Mouse (Mus musculus): ENCODE results near the gene Strada. TPM values are rescaled to one million over a fixed set of nuclear protein-coding genes. Genes with fewer than 3 reads are reported as not detected.
"Not testable (repeated sequence)": the region's sequence is repeated elsewhere in the genome, so short reads cannot be mapped to it uniquely, and the experiment has no call there.

Strada gene
- 10 to 100 TPM; 10.5 to 10.9 TPM for total RNA-seq (2021)
- long read RNA-seq, experiment 1, partial matches to known transcripts = 0 of 9 reads
- long read RNA-seq, experiment 1, other reads (novel, unspliced or antisense) = 9 of 9 reads
- long read RNA-seq, experiment 2, partial matches to known transcripts = 0 of 7 reads
- long read RNA-seq, experiment 2, other reads (novel, unspliced or antisense) = 4 of 7 reads

DNA sequence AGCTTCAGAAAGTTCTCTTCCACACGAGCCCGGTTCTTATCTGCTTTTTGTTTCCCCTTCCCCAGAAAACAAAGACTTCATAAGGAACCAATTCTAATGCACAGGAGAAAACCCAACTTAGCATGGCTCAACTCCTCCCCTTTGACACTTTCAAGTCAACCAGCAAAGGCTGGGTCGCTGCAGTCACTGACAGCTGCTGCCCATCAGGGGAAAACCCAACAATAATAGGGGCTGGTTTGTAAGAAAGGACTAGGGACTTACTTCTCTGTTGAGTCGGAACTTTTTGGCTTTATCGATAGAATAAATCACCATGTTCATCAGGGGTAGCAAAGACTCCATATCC is at the start of gene Strada:
TSS of gene Strada (minus strand) at position 46 of the 343 bp plus-strand sequence.
- no peak for DNase-seq
- intact Hi-C loops (cut with DNase I) = no loop called here

DNA sequence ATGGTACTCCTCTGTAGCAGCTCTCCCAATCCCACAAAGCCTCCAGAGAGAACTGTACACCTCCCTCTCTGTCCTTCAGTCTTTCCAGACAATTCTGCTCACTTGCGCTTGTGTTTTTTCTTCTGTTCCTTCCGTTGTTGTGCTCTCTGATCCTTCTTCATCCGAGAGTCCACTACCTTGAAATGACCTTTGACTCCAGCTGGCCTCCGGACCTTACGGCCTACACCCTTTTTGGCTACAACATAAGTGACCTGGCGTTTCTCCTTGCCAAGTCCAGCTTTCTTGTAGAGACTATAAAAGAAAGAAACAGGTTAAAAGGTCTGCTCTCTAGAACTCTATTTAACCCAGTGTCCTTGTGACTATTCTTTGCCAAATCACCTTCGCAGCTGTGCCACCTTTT is 47.4 kb upstream of the Strada start:
- intact Hi-C loops (cut with DNase I) = no loop called here
- no peak for DNase-seq

DNA sequence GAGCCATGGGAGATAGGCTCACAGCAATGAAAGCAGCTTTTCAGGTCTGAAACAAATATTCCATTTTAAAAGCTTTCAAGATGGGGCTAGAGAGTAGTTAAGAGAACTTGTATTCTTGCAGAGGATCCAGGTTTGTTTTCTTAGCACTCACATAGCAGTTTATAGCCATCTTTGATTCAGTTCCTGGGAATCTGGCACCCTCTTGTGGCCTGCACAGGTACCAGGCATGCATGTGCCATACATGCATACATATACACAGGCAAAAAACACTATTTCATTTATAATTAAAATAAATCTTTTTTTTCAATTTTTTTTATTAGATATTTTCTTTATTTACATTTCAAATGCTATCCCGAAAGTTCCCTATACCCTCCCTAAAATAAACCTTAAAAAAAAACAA is 44.9 kb upstream of the Strada start:
- DNase-seq = no peak
- intact Hi-C loops (cut with DNase I) = loop anchor here (2.0 kb wide), 1 partner anchor 18 kb away; no protein-coding TSS in a partner anchor

DNA sequence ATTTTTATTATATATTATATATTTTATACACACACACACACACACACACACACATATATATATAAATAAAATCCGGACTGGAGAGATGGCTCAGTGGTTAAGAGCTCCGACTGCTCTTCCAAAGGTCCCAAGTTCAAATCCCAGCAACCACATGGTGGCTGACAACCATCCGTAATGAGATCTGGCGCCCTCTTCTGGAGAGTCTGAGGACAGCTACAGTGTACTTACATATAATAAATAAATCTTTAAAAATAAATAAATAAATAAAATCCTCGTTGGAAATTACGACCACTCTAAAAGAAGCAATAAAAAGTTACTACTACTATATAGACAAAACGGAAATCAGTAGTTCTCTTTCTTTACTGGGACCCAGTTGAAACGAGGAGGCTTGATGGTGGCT is 32.0 kb upstream of the Strada start:
- intact Hi-C loops (cut with DNase I); DNase-seq: not testable (repeated sequence)

DNA sequence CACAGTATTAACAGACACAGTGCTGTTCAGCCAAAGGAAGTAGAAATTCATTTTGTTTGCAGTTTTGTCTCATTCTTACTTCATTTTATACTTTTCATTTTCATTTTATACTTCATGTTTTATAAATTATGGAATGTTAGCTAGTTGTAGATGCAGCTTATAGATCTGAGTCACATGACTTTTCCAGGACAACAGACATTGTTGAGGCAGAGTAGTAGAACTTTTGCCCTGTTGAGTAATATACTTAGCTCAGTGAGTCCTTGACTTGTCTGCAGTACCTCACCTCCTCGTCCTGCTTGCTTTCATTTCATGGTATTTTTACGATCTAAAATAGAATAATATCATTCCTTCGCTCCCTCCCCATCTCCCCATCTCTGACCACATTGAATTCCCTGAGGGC is 18.6 kb upstream of the Strada start:
- DNase-seq = no peak
- intact Hi-C loops (cut with DNase I) = no loop called here

DNA sequence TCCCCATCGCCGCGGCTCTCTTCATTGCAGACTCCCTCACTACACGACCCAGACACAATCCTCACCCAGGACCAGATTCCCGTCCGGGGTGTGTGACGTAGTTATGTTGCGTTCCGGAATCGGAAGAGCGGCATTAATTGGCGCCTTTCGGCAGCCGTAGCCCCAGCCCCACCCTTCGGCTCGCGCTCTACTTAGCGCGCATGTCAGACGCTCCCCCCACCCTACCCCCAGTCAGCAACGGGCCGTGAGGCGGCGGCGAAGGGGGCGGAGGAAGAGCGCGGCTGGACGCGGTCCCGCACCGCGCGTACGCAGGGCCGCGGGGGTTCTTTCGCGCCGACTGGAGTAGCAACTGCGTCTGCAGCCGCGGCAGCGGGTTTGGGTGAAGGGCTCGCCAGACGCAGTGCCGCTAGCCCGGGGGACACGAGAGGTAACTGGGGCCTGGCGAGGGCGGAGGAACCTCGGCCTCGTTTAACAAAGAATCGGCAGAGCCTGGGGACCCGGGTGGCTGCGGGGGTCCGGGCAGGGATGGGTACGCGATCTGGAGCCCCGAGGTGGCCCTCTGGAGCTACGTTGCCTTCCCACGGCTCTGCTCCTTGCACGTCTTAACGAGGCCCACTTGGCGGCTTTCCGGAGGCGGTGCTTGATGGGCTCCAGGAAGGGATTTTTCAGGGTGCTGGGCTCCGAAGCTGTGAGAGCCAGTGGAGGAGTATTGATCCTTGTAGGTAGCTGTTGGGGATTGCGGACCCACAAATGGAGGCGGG is 14.9 kb upstream of the Strada start, which contains the start of gene Ddx42:
TSS of gene Ddx42 (plus strand) at position 197 of the 761 bp plus-strand sequence.
- DNase-seq = peak; percentile 82 to 88
- intact Hi-C loops (cut with DNase I) = no loop called here

DNA sequence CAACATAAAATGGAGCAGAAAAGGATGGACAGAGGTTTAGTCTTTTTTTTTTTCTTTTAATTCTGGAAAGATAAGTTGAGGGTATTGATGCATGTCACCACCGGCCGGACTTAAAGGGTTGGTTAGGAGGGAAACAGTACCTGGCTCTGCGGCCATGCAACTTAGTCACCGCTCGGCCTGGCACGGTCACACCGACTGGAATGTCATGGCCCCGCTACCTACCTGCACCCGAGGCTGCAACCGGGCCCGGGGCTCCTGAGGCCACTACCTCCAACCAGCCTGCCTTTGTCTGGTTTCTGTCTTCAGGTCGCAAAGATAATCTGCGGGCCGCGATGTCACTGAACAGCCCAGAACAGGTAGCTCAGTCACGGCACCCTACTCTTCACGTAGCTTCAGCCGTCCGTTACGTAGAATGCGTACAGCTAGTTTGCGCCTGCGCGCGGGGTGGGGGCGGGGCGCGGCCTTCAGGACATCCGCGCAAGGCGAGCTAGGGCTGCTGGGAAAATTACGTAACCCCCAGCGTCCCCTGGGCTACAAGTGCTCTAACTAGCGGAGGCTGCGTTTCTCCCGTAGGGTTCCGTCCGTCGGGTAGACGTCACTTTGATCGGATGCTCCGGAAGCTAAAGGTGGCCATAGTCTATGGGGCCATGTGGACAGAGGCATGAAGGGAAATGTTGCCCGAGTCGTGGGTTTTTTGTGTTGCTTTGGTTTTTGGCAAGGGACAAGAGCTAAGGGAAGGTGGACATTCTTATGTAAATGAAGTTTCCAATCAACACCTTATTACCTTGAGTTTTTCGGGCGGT is 14.2 kb upstream of the Strada start, which contains the start of gene Ccdc47:
TSS of gene Ccdc47 (minus strand) at position 418 of the 803 bp plus-strand sequence.
- DNase-seq = peak; percentile 86 to 93
- intact Hi-C loops (cut with DNase I) = no loop called here

DNA sequence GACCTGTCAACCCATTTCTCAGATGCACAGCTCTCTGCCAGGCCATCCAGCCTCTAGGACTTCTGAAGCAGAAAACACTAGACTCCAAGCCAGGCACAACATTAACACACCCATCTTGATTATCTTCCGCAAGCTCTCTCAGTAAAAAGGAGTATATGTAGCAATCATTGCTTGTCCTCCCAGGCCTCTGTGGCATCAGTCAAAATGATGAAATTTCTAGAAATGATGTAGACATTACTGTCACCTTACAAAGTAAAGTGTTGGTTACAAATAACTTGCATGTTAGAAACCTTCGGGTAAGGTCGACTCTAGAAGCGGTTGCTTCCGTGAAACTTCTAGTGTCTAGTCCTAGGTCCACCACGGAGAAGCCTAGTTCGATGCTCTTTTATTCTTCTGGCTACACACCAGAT is 13.5 kb upstream of the Strada start:
- intact Hi-C loops (cut with DNase I) = no loop called here
- no peak for DNase-seq

DNA sequence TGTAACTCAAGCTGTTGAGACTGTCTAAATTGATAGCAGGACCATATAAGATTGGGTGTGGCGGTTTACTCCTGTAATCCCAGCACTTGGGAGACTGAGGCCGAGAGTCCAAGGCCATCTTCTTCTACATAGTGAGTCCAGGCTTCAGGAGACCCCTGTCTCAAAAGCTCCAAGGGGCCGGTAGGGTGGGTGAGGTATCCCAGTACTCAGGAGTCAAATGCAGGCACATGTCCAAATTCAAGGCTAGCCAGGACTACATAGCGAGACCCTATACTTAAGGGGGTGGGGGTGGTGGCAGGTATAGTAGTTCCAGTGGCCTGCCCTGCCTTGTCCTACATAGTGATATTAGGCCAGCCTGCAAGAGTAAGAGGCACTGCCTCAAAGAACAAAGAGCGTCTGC is 12.9 kb upstream of the Strada start:
- intact Hi-C loops (cut with DNase I) = no loop called here
- DNase-seq = no peak

DNA sequence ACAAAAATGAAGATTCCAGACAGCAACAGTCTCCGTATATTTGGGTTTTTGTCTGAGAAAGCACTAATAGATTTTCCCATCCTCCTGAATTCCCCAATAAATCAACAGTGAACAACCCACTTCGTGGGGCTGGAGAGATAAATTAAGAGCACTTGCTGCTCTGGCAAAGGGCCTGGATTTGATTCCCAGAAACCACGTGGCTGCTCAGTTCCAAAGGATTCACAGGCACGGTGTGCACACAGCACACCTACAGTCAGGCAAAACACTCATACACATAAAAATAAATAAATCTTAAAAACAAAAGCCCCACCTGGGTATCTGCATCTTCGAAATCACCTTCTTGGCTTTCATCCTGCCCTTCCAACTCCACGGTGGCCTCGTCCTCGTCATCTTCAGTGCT is 10.8 kb upstream of the Strada start:
- intact Hi-C loops (cut with DNase I) = no loop called here

DNA sequence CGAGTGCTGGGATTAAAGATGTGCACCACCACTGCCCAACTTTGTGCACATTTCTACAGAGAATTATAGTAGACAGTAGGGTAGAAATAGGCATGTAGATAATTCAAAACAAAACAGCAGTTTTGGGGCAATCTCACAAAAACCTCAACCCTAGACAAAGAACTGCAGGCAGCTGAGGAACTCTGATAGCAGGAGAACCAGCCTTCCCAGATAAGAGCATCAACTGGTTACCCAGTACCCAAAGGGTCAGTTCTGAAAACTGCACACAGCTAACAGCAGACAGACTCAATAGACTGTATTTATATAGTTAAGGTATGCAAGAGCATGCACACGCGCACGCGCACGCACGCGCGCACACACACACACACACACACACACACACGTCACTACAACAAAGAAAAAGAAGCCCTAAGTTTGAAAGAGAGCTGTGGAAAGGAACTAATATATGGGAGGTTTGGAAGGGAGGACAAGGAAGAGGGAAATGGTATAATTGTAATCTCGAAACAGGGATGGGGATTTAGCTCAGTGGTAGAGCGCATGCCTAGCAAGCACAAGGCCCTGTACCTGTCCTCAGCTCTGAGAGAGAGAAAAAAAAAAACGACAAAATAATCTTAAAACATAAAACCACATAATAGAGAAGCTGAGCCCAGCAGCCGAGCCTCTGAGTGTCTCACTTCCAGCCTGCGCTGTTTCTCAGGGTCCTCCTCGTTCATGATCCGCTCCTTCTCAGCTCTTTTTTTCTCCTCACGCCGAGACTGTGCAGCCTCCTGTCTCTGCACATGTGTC is 438 bp downstream of the Strada start:
- intact Hi-C loops (cut with DNase I) = no loop called here

More for the DNA sequence above, 10.8 kb upstream of the Strada start:
- no peak for DNase-seq

DNA sequence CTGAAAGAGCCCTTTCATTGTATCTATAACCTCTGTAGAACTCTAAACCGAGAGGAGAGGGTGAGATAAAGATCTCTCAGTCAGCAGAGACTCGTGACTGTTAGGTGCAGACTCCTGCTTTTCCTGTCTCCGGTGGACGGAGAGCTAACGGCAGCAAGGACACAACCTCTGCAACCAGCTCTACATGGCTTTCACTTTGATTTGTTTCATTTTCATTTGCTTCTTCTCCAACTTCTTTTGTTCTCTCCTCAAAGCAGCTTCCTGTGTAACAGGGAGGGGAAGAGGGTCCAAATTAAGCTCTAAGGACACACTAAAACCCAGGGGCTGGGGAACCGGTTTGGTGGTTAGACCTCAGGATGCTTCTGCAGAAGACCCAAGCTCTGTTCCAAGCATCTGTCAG is 1.2 kb downstream of the Strada start:
- DNase-seq = no peak

More for the DNA sequence above, 438 bp downstream of the Strada start:
- no peak for DNase-seq

DNA sequence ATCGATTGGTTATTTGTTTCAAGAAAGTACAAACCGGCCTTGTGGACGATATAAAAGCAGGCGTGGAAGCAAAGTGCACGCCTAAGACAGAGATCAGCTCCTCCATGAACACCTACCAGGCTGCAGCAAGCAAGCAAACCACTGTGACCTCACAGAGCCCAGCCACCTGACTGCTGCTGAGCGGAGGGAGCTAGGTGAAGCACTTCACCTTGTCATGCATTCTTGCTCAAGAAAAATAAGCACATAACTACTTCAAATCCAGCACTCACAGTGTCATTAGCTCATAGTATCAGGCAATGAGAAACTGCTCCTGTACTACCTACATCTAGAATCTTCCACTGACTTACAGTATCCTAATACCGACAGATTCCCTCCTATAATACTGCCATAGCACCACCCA is 2.0 kb downstream of the Strada start:
- intact Hi-C loops (cut with DNase I); DNase-seq: not testable (repeated sequence)

More for the DNA sequence above, 1.2 kb downstream of the Strada start:
- intact Hi-C loops (cut with DNase I) = no loop called here

DNA sequence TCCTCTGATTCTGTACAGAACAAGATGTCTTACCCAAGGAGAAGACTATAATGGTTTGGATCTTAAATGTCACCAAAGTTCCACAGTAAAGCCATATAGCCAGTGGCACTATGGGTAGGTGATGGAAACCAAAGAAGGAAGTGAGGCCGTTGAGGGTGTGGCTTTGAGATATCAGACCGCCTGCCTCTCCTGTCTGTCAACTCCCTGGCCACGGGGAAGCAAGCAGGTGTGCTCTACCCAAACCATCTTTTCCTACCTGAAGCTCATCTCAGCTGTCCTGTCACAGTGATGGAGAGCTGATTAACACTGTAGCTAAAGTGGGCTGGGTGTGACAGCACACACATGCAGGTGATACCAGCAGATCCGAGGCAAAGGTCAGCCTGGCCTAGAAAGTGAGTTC is 3.7 kb downstream of the Strada start:
- intact Hi-C loops (cut with DNase I) = no loop called here
- DNase-seq = no peak

DNA sequence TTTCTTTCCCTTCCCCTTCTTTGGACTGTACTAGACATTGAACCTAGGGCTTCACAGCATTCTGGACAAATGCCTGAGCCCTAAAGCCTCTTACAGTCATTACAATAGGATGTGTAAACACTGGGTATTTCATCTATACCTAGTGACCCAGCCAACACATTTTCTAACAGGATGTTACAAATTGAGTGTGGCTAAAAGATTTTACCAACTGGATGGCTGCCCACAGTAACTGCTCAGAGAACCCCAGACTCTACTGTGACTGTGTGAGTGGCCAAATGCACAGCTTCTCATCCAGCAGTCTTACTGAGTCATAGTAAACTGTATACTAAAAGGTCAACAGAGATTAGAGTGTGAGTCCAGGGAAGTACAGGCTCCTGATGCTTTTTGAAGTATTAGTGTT is 6.6 kb downstream of the Strada start:
- intact Hi-C loops (cut with DNase I) = no loop called here

DNA sequence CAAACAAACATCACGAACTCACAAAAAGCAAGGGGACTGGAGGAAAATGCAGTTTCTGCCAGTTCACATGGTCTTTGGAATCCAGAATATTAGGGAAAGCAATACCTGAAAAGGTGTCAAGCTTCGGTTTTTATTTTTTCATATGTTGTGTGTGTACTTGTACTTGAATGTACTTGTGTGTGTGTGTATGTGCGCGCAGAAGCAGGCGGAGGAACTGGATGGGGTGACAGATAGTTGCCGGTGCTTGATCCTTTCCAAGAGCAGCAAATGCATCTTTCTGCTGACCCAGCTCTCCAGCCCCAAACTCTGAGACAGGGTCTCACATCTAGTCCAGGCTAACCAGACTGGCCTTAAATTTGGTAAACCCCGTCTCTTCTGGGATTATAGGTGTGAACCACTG is 7.1 kb downstream of the Strada start:
- intact Hi-C loops (cut with DNase I) = no loop called here
- no peak for DNase-seq

More for the DNA sequence above, 6.6 kb downstream of the Strada start:
- DNase-seq = no peak

DNA sequence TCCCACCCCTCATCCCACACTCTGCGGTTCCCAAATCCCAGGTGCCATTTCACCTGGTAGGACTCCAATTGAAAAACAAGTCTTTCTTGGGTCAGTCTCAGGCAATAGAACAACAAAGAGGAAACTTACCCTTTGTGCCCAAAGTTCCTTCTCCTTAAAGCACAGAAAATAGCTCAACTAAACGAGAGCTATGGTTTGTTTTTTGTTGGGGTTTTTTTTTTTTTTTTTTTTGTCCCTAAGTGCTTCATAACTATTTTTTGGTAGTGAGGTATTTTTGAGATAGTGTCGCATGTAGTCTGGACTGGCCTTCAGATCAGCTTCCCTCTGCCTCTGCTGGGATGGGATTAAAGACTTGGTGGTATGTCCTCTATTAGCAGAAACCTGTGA is 7.8 kb downstream of the Strada start:
- DNase-seq = no peak
- intact Hi-C loops (cut with DNase I) = no loop called here

DNA sequence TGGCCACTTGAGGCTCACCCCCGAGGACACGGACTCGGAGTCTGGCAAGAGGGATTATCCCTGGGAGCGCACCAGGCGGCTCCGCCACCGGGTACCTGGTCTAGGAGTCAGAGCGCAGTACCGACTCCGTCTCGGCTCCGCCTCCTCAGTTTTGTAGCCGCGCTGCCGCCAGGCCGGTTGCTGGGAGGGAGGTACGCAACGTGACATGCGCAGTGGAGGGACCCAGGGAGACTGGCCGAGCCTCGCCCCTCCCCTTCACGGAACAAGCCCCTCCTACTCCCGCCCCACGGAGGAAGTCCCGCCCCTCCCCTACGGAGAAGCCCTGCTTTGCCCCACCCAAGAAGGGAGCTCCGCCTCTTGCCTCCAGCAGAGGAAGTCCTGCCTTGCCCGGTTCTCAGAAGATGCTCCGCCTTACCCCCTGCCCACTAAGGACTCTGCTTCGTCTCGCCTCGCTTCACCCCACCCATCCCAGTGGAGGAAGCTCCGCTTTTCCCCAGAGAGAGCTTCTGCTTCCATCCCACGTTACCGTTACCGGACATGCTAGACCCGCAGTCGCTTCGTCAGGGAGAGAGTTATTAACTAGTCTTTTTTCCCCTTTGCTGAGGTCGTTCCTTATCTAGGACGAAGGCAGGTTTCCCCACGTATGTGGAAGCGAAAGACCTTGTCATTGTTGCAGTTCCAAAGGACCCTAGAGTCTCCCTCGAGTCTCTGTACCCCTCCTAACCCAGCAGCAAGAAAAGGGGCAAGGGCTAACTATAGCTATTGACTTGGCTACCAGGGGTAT is 8.4 kb downstream of the Strada start:
- DNase-seq = peak; percentile 91 to 97
- intact Hi-C loops (cut with DNase I) = no loop called here

DNA sequence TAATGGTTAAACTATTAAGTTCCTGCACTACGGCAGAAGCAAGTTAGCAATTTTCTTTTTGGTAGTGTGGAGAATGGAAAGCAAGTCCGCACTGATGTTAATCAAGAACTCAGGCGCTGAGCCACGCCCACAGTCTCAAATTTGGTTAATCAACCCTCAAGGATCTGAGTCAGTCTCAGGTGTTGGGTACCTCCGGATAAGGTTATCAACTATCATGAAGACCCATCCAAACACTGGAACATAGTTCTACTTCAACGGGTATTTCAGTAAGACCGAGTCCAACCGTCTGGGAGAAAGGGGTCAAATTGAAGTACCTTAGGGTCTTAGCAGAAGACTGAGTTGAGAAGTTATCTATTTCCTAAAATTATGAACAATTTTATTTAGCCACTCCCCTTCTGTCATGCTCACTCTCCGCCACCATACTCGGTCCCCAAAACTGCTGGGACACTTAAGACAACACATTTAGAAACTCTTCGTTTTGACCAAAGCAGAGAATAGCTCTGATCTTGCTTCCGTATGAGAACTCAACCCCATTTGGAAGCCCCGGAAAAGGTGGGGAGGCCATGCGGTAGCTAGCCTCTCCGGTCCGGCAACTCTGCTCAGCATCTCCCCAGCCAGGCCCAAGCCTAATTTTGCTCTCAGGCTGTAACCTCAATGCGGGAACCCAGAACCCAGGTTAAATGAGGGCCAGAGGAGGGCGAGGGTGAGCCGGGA is 9.2 kb downstream of the Strada start:
- intact Hi-C loops (cut with DNase I) = no loop called here

More for the DNA sequence above, 9.2 kb downstream of the Strada start:
- no peak for DNase-seq

Measured in gastrocnemius, postnatal 36 days (tissue).